Mouse (Mus musculus) midbrain, embryonic 12.5 days (tissue): ENCODE results near the gene Slc44a3. TPM values are rescaled to one million over a fixed set of nuclear protein-coding genes. Genes with fewer than 3 reads are reported as not detected.
A peak's percentile ranks its signal among the peaks of the same experiment; 100 is the strongest.

Experiments used
- ATAC-seq: fragments of 200-750 bp; cut with Nextera tagmentation; 2 replicates; pipeline ENCODE4 v1.8.0; 2017; ENCODE audit warnings: low read depth, moderate TSS enrichment, moderate library complexity; ENCODE audit not compliant: low FRiP score
- H3K27ac ChIP-seq: fragments of 300-500 bp; sonication (generic); replicated peaks from 2 replicates; pipeline ENCODE4 v1.5.1; 2016; ENCODE audit warnings: mild to moderate bottlenecking
- H3K27me3 ChIP-seq: fragments of 300-500 bp; sonication (generic); 2 replicates; pipeline ENCODE4 v1.6.1; 2016; ENCODE audit warnings: mild to moderate bottlenecking
- H3K36me3 ChIP-seq: fragments of 300-500 bp; sonication (generic); 2 replicates; pipeline ENCODE4 v1.6.1; 2016
- H3K4me1 ChIP-seq: fragments of 300-500 bp; sonication (generic); 2 replicates; pipeline ENCODE4 v1.6.1; 2016
- H3K4me2 ChIP-seq: fragments of 300-500 bp; sonication (generic); replicated peaks from 2 replicates; pipeline ENCODE4 v1.6.1; 2016; ENCODE audit warnings: mild to moderate bottlenecking, moderate library complexity
- H3K4me3 ChIP-seq: fragments of 300-500 bp; sonication (generic); 2 replicates; pipeline ENCODE4 v1.5.1; 2016; ENCODE audit warnings: mild to moderate bottlenecking
- H3K9ac ChIP-seq: fragments of 300-500 bp; sonication (generic); replicated peaks from 2 replicates; pipeline ENCODE4 v1.6.1; 2016; ENCODE audit warnings: mild to moderate bottlenecking, moderate library complexity
- H3K9me3 ChIP-seq: fragments of 300-500 bp; sonication (generic); 2 replicates; pipeline ENCODE4 v1.6.1; 2016; ENCODE audit warnings: mild to moderate bottlenecking
- WGBS: fragments of 180-500 bp; shearing (Covaris S2); methylation state at CpG from one replicate; pipeline ENCODE4 v1.1.7; 2016; 5-methylcytosine and 5-hydroxymethylcytosine counted together
- polyA plus RNA-seq: library from polyadenylated mRNA; unstranded; fragments of >200 nt; fragmentation: Nextera tagmentation; extraction: Ambion mirVana; gene quantifications from 2 replicates; pipeline ENCODE4 v1.2.1, GENCODE M21; 2016

Slc44a3 gene
- polyA plus RNA-seq, 1 experiment from 2014 or later: 1.0 TPM

GRCm38 (mm10) chr3:121521633-121522125 lies 10.5 kb downstream of the Slc44a3 start:
- Histone ChIP-seq H3K4me1 (no peaks in the 10 kb centered on the region), H3K36me3 (no peaks in the 10 kb centered on the region), H3K9ac (no peak overlapping the region), H3K4me2 (no peak overlapping the region), H3K4me3 (no peak overlapping the region), H3K9me3 (no peaks in the 10 kb centered on the region), H3K27ac (no peak overlapping the region), H3K27me3 (no peaks in the 10 kb centered on the region)
- WGBS: 82% methylated on average over 10 of the region's 10 CpGs
- ATAC-seq: no peak

GRCm38 (mm10) chr3:121521123-121521522 lies 11.1 kb downstream of the Slc44a3 start:
- Histone ChIP-seq H3K4me3 (no peak overlapping the region), H3K9me3 (no peaks in the 10 kb centered on the region), H3K27ac (no peak overlapping the region), H3K27me3 (no peaks in the 10 kb centered on the region), H3K4me1 (no peaks in the 10 kb centered on the region), H3K36me3 (no peaks in the 10 kb centered on the region), H3K9ac (no peak overlapping the region), H3K4me2 (no peak overlapping the region)
- 96% methylated on average over 3 of the region's 3 CpGs for WGBS
- ATAC-seq: no peak

- Histone ChIP-seq H3K4me2 (no peak overlapping the region), H3K9me3 (no peaks in the 10 kb centered on the region), H3K27me3 (no peaks in the 10 kb centered on the region), H3K27ac (no peak overlapping the region), H3K4me3 (no peak overlapping the region), H3K9ac (no peak overlapping the region), H3K4me1 (no peaks in the 10 kb centered on the region), H3K36me3 (no peaks in the 10 kb centered on the region)
- ATAC-seq: no peak
- WGBS: 96% methylated on average over 8 of the region's 8 CpGs
These were observed 15.2 kb downstream of the Slc44a3 start for GRCm38 (mm10) chr3:121517030-121517429.

- no peak for ATAC-seq
- Histone ChIP-seq H3K9ac (no peak overlapping the region), H3K4me2 (no peak overlapping the region), H3K27ac (no peak overlapping the region), H3K27me3 (no peaks in the 10 kb centered on the region), H3K4me3 (no peak overlapping the region), H3K9me3 (no peaks in the 10 kb centered on the region), H3K36me3 (no peaks in the 10 kb centered on the region), H3K4me1 (peaks cover 6% of the 10 kb centered on the region; the same call in 1 of the 2 replicates)
- 66% methylated on average over 5 of the region's 5 CpGs for WGBS
These were observed 23.1 kb downstream of the Slc44a3 start for GRCm38 (mm10) chr3:121509141-121509540.

- H3K27me3 ChIP-seq: no peaks in the 10 kb centered on the region
- H3K4me2 ChIP-seq: no peak overlapping the region
- 96% methylated on average over 14 of the region's 14 CpGs for WGBS
- H3K4me1 ChIP-seq: peaks cover 6% of the 10 kb centered on the region; the same call in 1 of the 2 replicates
- no peaks in the 10 kb centered on the region for H3K9me3 ChIP-seq
- H3K36me3 ChIP-seq: no peaks in the 10 kb centered on the region
- H3K4me3 ChIP-seq: no peak overlapping the region
- H3K27ac ChIP-seq: no peak overlapping the region
- no peak overlapping the region for H3K9ac ChIP-seq
- no peak for ATAC-seq
These were observed 24.5 kb downstream of the Slc44a3 start for GRCm38 (mm10) chr3:121507678-121508077.

- Histone ChIP-seq H3K9me3 (no peaks in the 10 kb centered on the region), H3K27me3 (no peaks in the 10 kb centered on the region), H3K4me2 (no peak overlapping the region), H3K4me3 (no peak overlapping the region), H3K4me1 (peaks cover 6% of the 10 kb centered on the region; the same call in 1 of the 2 replicates), H3K9ac (no peak overlapping the region), H3K36me3 (no peaks in the 10 kb centered on the region), H3K27ac (no peak overlapping the region)
- no peak for ATAC-seq
- 92% methylated on average over 7 of the region's 7 CpGs for WGBS
These were observed 25.4 kb downstream of the Slc44a3 start for GRCm38 (mm10) chr3:121506756-121507155.

- no peak overlapping the region for H3K4me2 ChIP-seq
- no peak overlapping the region for H3K27ac ChIP-seq
- H3K4me3 ChIP-seq: no peak overlapping the region
- no peaks in the 10 kb centered on the region for H3K36me3 ChIP-seq
- 88% methylated on average over 8 of the region's 8 CpGs for WGBS
- no peaks in the 10 kb centered on the region for H3K9me3 ChIP-seq
- ATAC-seq: no peak
- H3K27me3 ChIP-seq: no peaks in the 10 kb centered on the region
- H3K9ac ChIP-seq: no peak overlapping the region
- peaks cover 6% of the 10 kb centered on the region; the same call in 1 of the 2 replicates for H3K4me1 ChIP-seq
These were observed 26.0 kb downstream of the Slc44a3 start for GRCm38 (mm10) chr3:121506175-121506574.

GRCm38 (mm10) chr3:121504927-121505487 lies 27.2 kb downstream of the Slc44a3 start:
- Histone ChIP-seq H3K4me1 (peaks cover 6% of the 10 kb centered on the region; the same call in 1 of the 2 replicates), H3K9ac (peak overlapping the region; percentile 4; the same call in 1 of the 2 replicates), H3K9me3 (no peaks in the 10 kb centered on the region), H3K27ac (0 out of 2 replicates have a peak overlapping the region, but pooled peaks have one; percentile 15), H3K4me3 (no peak overlapping the region), H3K27me3 (no peaks in the 10 kb centered on the region), H3K4me2 (no peak overlapping the region), H3K36me3 (no peaks in the 10 kb centered on the region)
- peak; percentile 78 for ATAC-seq
- 52% methylated on average over 8 of the region's 8 CpGs for WGBS

GRCm38 (mm10) chr3:121500734-121501133 lies 31.5 kb downstream of the Slc44a3 start:
- no peak overlapping the region for H3K4me2 ChIP-seq
- H3K4me3 ChIP-seq: no peak overlapping the region
- no peak overlapping the region for H3K27ac ChIP-seq
- no peaks in the 10 kb centered on the region for H3K9me3 ChIP-seq
- H3K9ac ChIP-seq: no peak overlapping the region
- no peaks in the 10 kb centered on the region for H3K36me3 ChIP-seq
- peaks cover 6% of the 10 kb centered on the region; the same call in 1 of the 2 replicates for H3K4me1 ChIP-seq
- H3K27me3 ChIP-seq: no peaks in the 10 kb centered on the region
- no peak for ATAC-seq
- WGBS: 94% methylated on average over 5 of the region's 5 CpGs

- H3K27ac ChIP-seq: no peak overlapping the region
- no peak overlapping the region for H3K9ac ChIP-seq
- H3K27me3 ChIP-seq: no peaks in the 10 kb centered on the region
- H3K9me3 ChIP-seq: no peaks in the 10 kb centered on the region
- 70% methylated on average over 10 of the region's 10 CpGs for WGBS
- peaks cover 6% of the 10 kb centered on the region; the same call in 1 of the 2 replicates for H3K4me1 ChIP-seq
- no peaks in the 10 kb centered on the region for H3K36me3 ChIP-seq
- H3K4me3 ChIP-seq: no peak overlapping the region
- ATAC-seq: no peak
- no peak overlapping the region for H3K4me2 ChIP-seq
These were observed 32.0 kb downstream of the Slc44a3 start for GRCm38 (mm10) chr3:121500225-121500624.

GRCm38 (mm10) chr3:121493997-121494421 lies 38.2 kb downstream of the Slc44a3 start:
- no peaks in the 10 kb centered on the region for H3K27me3 ChIP-seq
- ATAC-seq: no peak
- H3K4me3 ChIP-seq: no peak overlapping the region
- H3K27ac ChIP-seq: no peak overlapping the region
- WGBS: 83% methylated on average over 7 of the region's 7 CpGs
- H3K4me2 ChIP-seq: no peak overlapping the region
- peaks cover 22% of the 10 kb centered on the region for H3K4me1 ChIP-seq
- no peaks in the 10 kb centered on the region for H3K9me3 ChIP-seq
- H3K9ac ChIP-seq: no peak overlapping the region
- H3K36me3 ChIP-seq: no peaks in the 10 kb centered on the region

- H3K4me1 ChIP-seq: peaks cover 23% of the 10 kb centered on the region
- no peak overlapping the region for H3K4me2 ChIP-seq
- no peak for ATAC-seq
- H3K9me3 ChIP-seq: no peaks in the 10 kb centered on the region
- no peak overlapping the region for H3K27ac ChIP-seq
- H3K36me3 ChIP-seq: no peaks in the 10 kb centered on the region
- WGBS: 67% methylated on average over 5 of the region's 5 CpGs
- H3K4me3 ChIP-seq: no peak overlapping the region
- no peaks in the 10 kb centered on the region for H3K27me3 ChIP-seq
- H3K9ac ChIP-seq: no peak overlapping the region
These were observed 40.2 kb downstream of the Slc44a3 start for GRCm38 (mm10) chr3:121492026-121492425.
